Mouse (Mus musculus) cortical plate, adult 2 months (tissue): ENCODE measurements around the gene Ptbp1. TPM values are rescaled to one million over a fixed set of nuclear protein-coding genes. Genes with fewer than 3 reads are reported as not detected.

ENCODE experiments used
- H3K27ac ChIP-seq: fragments of 200-500 bp; 2 replicates; pipeline ENCODE4 v1.5.1; 2012; ENCODE audit warnings: low read length, control low read depth, inconsistent platforms; ENCODE audit not compliant: insufficient read depth
- H3K4me1 ChIP-seq: fragments of 200-500 bp; 2 replicates; pipeline ENCODE4 v1.6.1; 2011; ENCODE audit warnings: low read length; ENCODE audit not compliant: control insufficient read depth, insufficient read depth
- H3K4me3 ChIP-seq: fragments of 200-500 bp; 2 replicates; pipeline ENCODE4 v1.5.1; 2011; ENCODE audit warnings: mild to moderate bottlenecking, low read length, control low read depth; ENCODE audit not compliant: insufficient read depth
- CTCF ChIP-seq: fragments of 200-500 bp; IDR thresholded peaks from 2 replicates; pipeline ENCODE4 v1.5.1; 2011; ENCODE audit warnings: mild to moderate bottlenecking, control low read depth, low read length; ENCODE audit not compliant: insufficient read depth; ENCODE audit errors: extremely low read depth
- POLR2A ChIP-seq: fragments of 200-500 bp; IDR thresholded peaks from 2 replicates; pipeline ENCODE4 v1.6.1; 2011; ENCODE audit warnings: mild to moderate bottlenecking, low read length, control low read depth; ENCODE audit not compliant: insufficient read depth; ENCODE audit errors: extremely low read depth
- polyA plus RNA-seq: library from polyadenylated mRNA; depleted of rRNA; stranded (reverse); fragments of >200 nt; gene quantifications from 2 replicates; pipeline ENCODE4 v1.2.3, GENCODE M21; 2012

The Ptbp1 gene
- polyA plus RNA-seq, 1 experiment = 54.1 TPM

DNA sequence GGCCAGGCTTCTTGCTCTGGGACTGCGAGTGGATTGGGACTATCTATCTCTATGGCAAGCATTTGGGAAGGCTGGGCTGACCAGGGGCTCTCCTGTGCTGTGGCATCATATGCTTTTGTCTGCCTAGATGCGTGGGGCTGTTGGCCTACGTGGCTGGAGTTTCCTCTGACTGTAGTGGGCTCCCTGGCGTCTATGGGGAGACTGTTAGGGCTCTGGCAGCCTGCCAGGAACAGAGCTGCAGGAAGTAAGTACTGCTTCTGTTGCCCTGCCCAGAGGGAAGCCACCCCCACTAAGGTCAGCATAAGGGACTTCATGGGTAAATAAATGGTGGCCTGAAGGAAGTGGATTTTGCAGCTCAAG lies 3.2 kb downstream of the Ptbp1 start:
- Histone ChIP-seq H3K27ac (no peak overlapping the region), H3K4me1 (peaks cover 21% of the 10 kb centered on the region), H3K4me3 (peak overlapping the region; percentile 86; the same call in 1 of the 2 replicates)
- TF ChIP-seq CTCF (no peak), POLR2A (no peak)

GRCm38 (mm10) chr10:79857894-79858293 lies 3.7 kb downstream of the Ptbp1 start:
- peaks cover 17% of the 10 kb centered on the region for H3K4me1 ChIP-seq
- TF ChIP-seq POLR2A (no peak), CTCF (no peak)
- H3K4me3 ChIP-seq = no peak overlapping the region; the same call in 1 of the 2 replicates
- no peak overlapping the region for H3K27ac ChIP-seq

DNA sequence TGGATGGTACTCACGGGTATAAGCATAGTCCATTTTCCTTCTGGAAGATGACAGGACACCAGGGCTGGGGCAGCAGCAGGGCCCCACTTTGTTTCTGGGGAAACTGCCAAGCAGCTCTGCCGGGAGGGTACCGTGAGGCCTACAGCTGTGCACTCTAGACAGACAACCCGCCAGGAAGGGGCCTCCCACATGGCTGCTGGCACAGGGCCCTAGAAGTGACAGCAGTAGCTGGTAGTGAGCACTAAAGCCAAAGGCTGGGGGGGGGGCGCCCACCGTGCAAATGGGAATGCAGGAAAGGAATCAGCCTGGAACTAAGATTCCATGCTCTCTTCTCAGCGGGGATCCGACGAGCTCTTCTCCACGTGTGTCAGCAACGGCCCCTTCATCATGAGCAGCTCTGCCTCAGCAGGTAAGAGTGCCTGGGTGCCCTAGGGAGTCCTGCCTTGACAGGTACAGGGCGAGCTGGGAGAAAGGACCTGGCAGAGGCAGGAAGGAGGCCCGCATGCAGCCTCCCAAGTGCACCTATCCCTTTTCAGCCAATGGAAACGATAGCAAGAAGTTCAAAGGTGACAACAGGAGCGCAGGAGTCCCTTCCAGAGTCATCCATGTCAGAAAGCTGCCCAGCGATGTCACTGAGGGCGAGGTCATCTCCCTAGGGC lies 4.3 kb downstream of the Ptbp1 start:
- H3K27ac ChIP-seq = no peak overlapping the region
- no peak overlapping the region for H3K4me3 ChIP-seq
- TF ChIP-seq POLR2A (no peak), CTCF (no peak)
- peaks cover 14% of the 10 kb centered on the region for H3K4me1 ChIP-seq

DNA sequence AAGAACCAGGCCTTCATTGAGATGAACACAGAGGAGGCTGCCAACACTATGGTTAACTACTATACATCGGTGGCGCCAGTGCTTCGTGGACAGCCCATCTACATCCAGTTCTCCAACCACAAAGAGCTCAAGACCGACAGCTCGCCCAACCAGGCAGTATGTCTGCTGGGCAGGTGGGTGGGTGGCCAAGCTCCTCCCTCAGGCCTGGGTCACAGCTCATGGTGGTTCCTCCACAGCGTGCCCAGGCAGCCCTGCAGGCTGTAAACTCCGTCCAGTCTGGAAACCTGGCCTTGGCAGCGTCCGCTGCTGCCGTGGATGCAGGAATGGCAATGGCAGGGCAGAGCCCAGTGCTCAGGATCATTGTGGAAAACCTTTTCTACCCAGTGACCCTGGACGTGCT lies 4.9 kb downstream of the Ptbp1 start:
- H3K4me1 ChIP-seq = peaks cover 14% of the 10 kb centered on the region
- TF ChIP-seq CTCF (no peak), POLR2A (no peak)
- H3K4me3 ChIP-seq = no peak overlapping the region
- H3K27ac ChIP-seq = no peak overlapping the region

GRCm38 (mm10) chr10:79860079-79860911 lies 6.1 kb downstream of the Ptbp1 start:
- H3K27ac ChIP-seq = no peak overlapping the region
- H3K4me3 ChIP-seq = no peak overlapping the region
- TF ChIP-seq POLR2A = no peak
- TF ChIP-seq CTCF = no peak
- H3K4me1 ChIP-seq = peaks cover 16% of the 10 kb centered on the region

- peaks cover 14% of the 10 kb centered on the region for H3K4me1 ChIP-seq
- no peak for TF ChIP-seq CTCF
- TF ChIP-seq POLR2A = no peak
- no peak overlapping the region for H3K27ac ChIP-seq
- H3K4me3 ChIP-seq = no peak overlapping the region
Measured at GRCm38 (mm10) chr10:79861230-79862048, 7.2 kb downstream of the Ptbp1 start.

DNA sequence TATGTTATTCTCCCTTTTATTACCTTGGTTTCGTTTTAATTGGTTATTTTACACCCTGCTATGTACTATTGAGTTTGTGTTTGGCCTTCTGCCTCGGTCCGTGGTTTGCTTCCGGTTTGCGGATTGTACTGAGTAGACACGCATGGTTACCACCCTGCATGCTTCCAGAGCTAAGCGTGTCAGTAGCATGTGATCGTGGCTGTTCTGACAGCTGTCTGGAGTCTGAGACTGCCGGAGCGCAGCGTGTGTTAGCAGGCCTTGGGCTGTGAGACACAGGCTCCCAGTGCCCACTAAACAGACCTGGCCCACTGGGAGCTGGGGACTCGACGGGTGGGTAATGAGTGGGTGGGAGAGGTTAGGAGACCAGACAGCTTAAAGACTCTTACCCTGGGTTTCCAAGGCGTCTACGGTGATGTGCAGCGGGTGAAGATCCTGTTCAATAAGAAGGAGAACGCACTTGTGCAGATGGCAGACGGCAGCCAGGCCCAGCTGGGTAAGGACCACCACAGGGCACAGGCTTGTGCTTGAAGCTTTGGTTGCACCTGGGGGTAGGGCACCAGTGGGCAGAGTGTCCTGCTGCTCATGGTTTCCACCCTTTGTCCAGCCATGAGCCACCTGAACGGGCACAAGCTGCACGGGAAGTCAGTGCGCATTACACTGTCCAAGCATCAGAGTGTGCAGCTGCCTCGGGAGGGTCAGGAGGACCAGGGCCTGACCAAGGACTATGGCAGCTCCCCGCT lies 8.0 kb downstream of the Ptbp1 start:
- TF ChIP-seq CTCF (no peak), POLR2A (no peak)
- Histone ChIP-seq H3K4me3 (no peak overlapping the region), H3K4me1 (peaks cover 7% of the 10 kb centered on the region), H3K27ac (no peak overlapping the region)

DNA sequence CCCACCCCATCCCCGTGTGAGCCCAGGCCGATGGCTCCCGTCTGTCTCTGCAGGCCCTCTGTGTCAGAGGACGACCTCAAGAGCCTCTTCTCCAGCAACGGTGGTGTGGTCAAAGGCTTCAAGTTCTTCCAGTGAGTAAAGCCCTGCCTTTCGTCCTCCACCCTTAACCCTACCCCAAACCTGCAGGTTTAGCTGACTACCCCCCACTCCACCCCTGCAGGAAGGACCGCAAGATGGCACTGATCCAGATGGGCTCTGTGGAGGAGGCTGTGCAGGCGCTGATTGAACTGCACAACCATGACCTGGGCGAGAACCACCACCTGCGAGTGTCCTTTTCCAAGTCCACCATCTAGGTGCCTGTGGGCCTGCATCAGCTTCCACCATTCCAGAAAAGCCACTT lies 8.7 kb downstream of the Ptbp1 start:
- H3K4me3 ChIP-seq = no peak overlapping the region
- peaks cover 1% of the 10 kb centered on the region; the same call in 1 of the 2 replicates for H3K4me1 ChIP-seq
- H3K27ac ChIP-seq = no peak overlapping the region
- TF ChIP-seq POLR2A = no peak
- TF ChIP-seq CTCF = no peak

GRCm38 (mm10) chr10:79864351-79865188 lies 10.3 kb downstream of the Ptbp1 start:
- Histone ChIP-seq H3K27ac (no peak overlapping the region), H3K4me1 (0 out of 2 replicates have a peak, but pooled peaks cover 1% of the 10 kb centered on the region), H3K4me3 (no peak overlapping the region)
- no peak for TF ChIP-seq POLR2A
- no peak for TF ChIP-seq CTCF
